Mouse (Mus musculus) stomach, postnatal 0 days (tissue): Measurements from ENCODE around the gene Ccdc154. TPM values are rescaled to one million over a fixed set of nuclear protein-coding genes. Genes with fewer than 3 reads are reported as not detected.

ENCODE experiments used
- ATAC-seq: fragments of 200-750 bp; cut with Nextera tagmentation; 2 replicates; pipeline ENCODE4 v1.8.0; 2017; ENCODE audit not compliant: low FRiP score, low TSS enrichment
- DNase-seq: peaks from one replicate; pipeline ENCODE4 v3.0.0-alpha.2; 2016; ENCODE audit warnings: low spot score
- H3K27ac ChIP-seq: fragments of 300-500 bp; sonication (generic); replicated peaks from 2 replicates; pipeline ENCODE4 v1.5.1; 2014; ENCODE audit warnings: mild to moderate bottlenecking, control low read depth
- H3K27me3 ChIP-seq: fragments of 300-500 bp; sonication (generic); 2 replicates; pipeline ENCODE4 v1.6.1; 2014; ENCODE audit warnings: low read length; ENCODE audit not compliant: control insufficient read depth, insufficient read depth
- H3K36me3 ChIP-seq: fragments of 300-500 bp; sonication (generic); 2 replicates; pipeline ENCODE4 v1.6.1; 2014; ENCODE audit warnings: low read length, mixed read lengths; ENCODE audit not compliant: control insufficient read depth, insufficient read depth
- H3K4me1 ChIP-seq: fragments of 300-500 bp; sonication (generic); replicated peaks from 2 replicates; pipeline ENCODE4 v1.6.1; 2014; ENCODE audit warnings: antibody characterized with exemption; ENCODE audit not compliant: control insufficient read depth, insufficient read depth
- H3K4me2 ChIP-seq: fragments of 300-500 bp; sonication (generic); replicated peaks from 2 replicates; pipeline ENCODE4 v1.6.1; 2014; ENCODE audit warnings: low read depth, mild to moderate bottlenecking, control low read depth, moderate library complexity
- H3K4me3 ChIP-seq: fragments of 300-500 bp; sonication (generic); 2 replicates; pipeline ENCODE4 v1.5.1; 2014; ENCODE audit warnings: low read depth, low read length, control low read depth
- H3K9ac ChIP-seq: fragments of 300-500 bp; sonication (generic); 2 replicates; pipeline ENCODE4 v1.6.1; 2014; ENCODE audit warnings: mild to moderate bottlenecking, low read length, control low read depth, mixed read lengths
- H3K9me3 ChIP-seq: fragments of 300-500 bp; sonication (generic); 2 replicates; pipeline ENCODE4 v1.6.1; 2016; ENCODE audit warnings: low read length; ENCODE audit not compliant: control insufficient read depth
- CTCF ChIP-seq: IDR thresholded peaks from 2 replicates; pipeline ENCODE4 v1.5.1; 2016; ENCODE audit warnings: antibody characterized with exemption, low read depth, mild to moderate bottlenecking, moderate library complexity
- EP300 ChIP-seq: optimal IDR thresholded peaks from 2 replicates; pipeline ENCODE3; 2016; ENCODE audit warnings: antibody characterized with exemption
- WGBS: fragments of 180-500 bp; shearing (Covaris S2); extraction: QIAGEN DNeasy Blood & Tissue Kit; methylation state at CpG from one replicate; pipeline ENCODE4 v1.1.7; 2014; 5-methylcytosine and 5-hydroxymethylcytosine counted together
- polyA plus RNA-seq: library from polyadenylated mRNA; unstranded; fragments of >200 nt; fragmentation: Nextera tagmentation; extraction: Ambion mirVana; gene quantifications from 2 replicates; pipeline ENCODE4 v1.2.1, GENCODE M21; 2015

Ccdc154 gene
- polyA plus RNA-seq, 1 experiment from 2014 or later, result 0.84 TPM

DNA sequence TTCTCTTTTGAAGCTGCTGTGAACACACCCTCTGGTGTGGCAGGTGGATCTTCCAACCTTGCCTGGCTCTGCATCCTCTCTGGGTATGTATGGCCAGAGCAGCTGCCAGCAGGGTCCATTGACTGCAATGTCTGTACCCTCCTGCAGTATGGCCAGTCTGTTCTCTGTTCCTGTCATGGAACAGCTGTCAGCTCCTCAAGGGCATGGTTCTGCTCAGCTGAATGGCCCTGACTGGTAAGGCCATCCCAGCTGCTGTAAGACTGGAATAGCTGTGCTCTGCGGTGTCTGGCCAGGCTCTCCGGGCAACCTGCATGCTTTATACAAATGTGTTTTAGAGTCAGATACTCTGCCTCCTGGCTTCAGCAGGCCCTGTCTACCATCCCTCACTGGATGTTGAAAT lies 7.4 kb downstream of the Ccdc154 start:
- Histone ChIP-seq H3K4me2 (no peak overlapping the region), H3K27me3 (no peaks in the 10 kb centered on the region), H3K36me3 (no peaks in the 10 kb centered on the region), H3K4me3 (no peak overlapping the region), H3K9ac (no peak overlapping the region), H3K27ac (no peak overlapping the region), H3K9me3 (no peaks in the 10 kb centered on the region), H3K4me1 (no peaks in the 10 kb centered on the region)
- no peak for ATAC-seq
- no peak for TF ChIP-seq CTCF
- TF ChIP-seq EP300, result no peak
- WGBS, result 91% methylated on average over 2 of the region's 2 CpGs
- no peak for DNase-seq

DNA sequence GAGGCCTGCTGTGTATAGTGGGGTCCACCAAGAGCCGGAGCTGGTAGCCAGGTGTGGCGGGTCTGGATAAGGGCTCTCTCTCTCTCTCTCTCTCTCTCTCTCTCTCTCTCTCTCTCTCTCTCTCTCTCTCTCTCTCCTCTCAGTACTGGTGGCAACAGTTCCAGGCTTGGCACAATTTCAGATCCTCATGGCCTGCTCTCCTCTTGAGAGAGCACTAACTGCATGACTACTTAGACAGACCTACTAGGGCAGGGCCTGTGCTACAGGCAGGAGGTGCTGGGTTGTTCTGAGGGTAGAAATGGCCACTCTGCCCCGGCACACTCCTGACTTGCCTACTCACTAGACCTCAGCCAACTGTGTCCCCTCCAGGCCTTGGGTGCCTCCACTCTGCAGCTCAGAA lies 10.3 kb downstream of the Ccdc154 start:
- Histone ChIP-seq H3K4me2 (no peak overlapping the region), H3K27me3 (no peaks in the 10 kb centered on the region), H3K4me1 (no peaks in the 10 kb centered on the region), H3K9ac (no peak overlapping the region), H3K27ac (no peak overlapping the region), H3K9me3 (no peaks in the 10 kb centered on the region), H3K36me3 (no peaks in the 10 kb centered on the region), H3K4me3 (no peak overlapping the region)
- ATAC-seq, result no peak
- TF ChIP-seq CTCF (no peak), EP300 (no peak)
- 88% methylated on average over 3 of the region's 3 CpGs for WGBS
- DNase-seq, result no peak

DNA sequence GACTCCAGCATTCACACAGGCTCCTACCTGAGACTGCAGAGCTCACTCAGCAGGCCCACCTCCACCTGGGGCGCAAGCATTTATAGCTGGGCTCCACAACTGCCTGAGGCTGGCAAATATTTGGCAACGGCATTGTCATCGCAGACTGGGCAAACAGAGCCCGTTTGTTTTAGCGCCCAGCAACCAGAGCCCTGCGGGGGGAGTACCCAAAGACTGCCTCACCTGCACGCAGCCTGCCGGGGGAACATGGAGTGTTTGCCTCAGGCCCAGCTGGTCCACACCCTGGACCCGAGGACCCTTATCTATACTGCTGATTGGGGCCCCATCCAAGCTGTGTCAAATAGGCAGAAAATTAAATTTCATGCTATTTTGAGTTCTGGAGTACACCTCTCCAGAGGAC lies 13.2 kb downstream of the Ccdc154 start, which contains the start of gene Gm38655:
Gm38655 (minus strand) TSS at position 61 of the 400 bp plus-strand sequence.
- TF ChIP-seq EP300 (no peak), CTCF (no peak)
- Histone ChIP-seq H3K4me1 (no peaks in the 10 kb centered on the region), H3K27me3 (no peaks in the 10 kb centered on the region), H3K36me3 (no peaks in the 10 kb centered on the region), H3K9me3 (no peaks in the 10 kb centered on the region), H3K27ac (peak within 1 kb of the TSS; percentile 58; the same call in 1 of the 2 replicates), H3K4me2 (peak within 1 kb of the TSS; percentile 37), H3K9ac (peak within 1 kb of the TSS; percentile 13; the same call in 1 of the 2 replicates), H3K4me3 (no peak within 1 kb of the TSS)
- WGBS, result 55% methylated on average over 9 of the region's 9 CpGs
- DNase-seq (peak; percentile 90), ATAC-seq (peak; percentile 86)

DNA sequence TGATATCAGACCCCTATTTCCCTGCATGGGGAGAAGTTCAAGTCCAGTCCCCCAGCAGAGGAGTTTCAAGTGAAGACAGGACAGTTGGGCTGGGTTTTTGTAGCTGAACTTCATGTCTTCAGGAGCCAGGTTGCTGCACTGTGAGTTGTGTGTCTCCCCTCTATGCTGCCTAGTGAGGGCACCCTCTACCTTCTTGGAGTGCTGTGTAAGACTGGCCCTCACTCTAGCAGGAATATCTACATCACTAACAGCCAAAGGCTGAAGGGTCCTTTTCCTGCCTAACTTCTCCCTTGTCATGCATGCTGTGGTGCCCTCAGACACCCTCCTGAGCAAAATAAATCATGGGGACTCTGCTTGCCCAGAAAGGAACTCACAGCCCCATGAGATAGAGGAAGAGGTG lies 21.0 kb downstream of the Ccdc154 start:
- TF ChIP-seq EP300, result no peak
- peak; percentile 28; the same call in 1 of the 2 replicates for TF ChIP-seq CTCF
- H3K27me3 ChIP-seq, result no peaks in the 10 kb centered on the region
- H3K9ac ChIP-seq, result no peak overlapping the region
- H3K27ac ChIP-seq, result no peak overlapping the region
- peak overlapping the region; percentile 67 for H3K4me2 ChIP-seq
- ATAC-seq (no peak), DNase-seq (no peak)
- H3K9me3 ChIP-seq, result no peaks in the 10 kb centered on the region
- no peaks in the 10 kb centered on the region for H3K4me1 ChIP-seq
- peak overlapping the region; percentile 89; the same call in 1 of the 2 replicates for H3K4me3 ChIP-seq
- H3K36me3 ChIP-seq, result no peaks in the 10 kb centered on the region

DNA sequence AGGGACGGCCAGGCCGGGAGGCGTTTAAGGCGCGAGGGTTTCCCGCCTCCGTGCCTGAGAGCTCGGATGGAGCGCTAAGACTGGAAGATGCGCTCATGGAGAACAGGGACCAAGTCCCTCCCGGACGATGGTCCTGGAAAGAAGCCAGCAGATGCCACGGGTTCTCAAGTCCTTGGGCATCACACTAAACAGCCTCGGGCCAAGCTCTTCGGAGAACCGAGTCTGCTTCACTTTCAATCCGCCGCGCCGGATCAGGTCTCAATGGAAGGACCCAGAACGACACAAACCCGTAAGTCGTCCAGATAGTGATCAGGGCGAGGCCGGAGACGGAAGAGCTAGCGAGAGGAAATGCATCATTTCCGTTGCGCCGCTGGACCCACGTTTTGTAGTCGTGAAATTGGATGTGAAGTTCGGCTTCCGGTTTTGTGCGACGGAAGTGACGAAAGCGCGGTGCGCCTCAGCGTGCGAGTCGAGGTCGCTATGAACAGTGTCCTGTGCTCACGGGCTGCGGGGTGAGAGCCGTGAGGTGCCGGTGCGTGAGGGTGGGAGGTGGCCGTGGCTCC lies 21.9 kb downstream of the Ccdc154 start, which contains the start of gene BC003965:
BC003965 (plus strand) TSS at position 426 of the 563 bp plus-strand sequence.
- H3K27me3 ChIP-seq, result no peaks in the 10 kb centered on the region
- TF ChIP-seq CTCF (no peak), EP300 (no peak)
- no peaks in the 10 kb centered on the region for H3K4me1 ChIP-seq
- H3K9ac ChIP-seq, result peak within 1 kb of the TSS; percentile 85
- H3K27ac ChIP-seq, result peak within 1 kb of the TSS; percentile 94
- H3K36me3 ChIP-seq, result no peaks in the 10 kb centered on the region
- ATAC-seq (peak; percentile 92), DNase-seq (peak; percentile 98)
- no peaks in the 10 kb centered on the region for H3K9me3 ChIP-seq
- under 1% methylated on average over 50 of the region's 50 CpGs for WGBS
- H3K4me3 ChIP-seq, result peak within 1 kb of the TSS; percentile 89
- peak within 1 kb of the TSS; percentile 99 for H3K4me2 ChIP-seq

DNA sequence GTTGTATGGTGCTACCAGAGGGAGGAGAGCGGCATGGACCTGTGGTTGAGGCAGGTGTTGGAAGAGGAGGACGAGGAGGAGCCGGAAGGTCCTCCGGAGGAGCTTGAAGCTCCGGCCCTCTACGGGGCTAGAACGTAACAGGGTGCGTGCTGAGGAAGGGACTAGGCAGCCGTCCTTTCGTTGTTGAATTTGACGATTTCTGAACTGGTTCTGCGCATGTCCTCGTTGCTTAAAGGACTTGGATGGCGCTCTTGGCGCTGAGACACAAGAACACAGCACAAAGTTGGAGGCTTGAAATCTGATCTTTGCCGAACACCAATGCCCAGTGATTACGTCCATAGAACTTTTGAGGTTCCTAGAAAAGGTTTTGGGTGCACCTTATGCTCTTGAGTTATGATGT lies 22.7 kb downstream of the Ccdc154 start:
- DNase-seq (no peak), ATAC-seq (peak; percentile 19; the same call in 1 of the 2 replicates)
- Histone ChIP-seq H3K4me1 (peaks cover 2% of the 10 kb centered on the region; the same call in 1 of the 2 replicates), H3K4me3 (peak overlapping the region; percentile 89), H3K27ac (peak overlapping the region; percentile 94), H3K27me3 (no peaks in the 10 kb centered on the region), H3K9ac (peak overlapping the region; percentile 85), H3K4me2 (peak overlapping the region; percentile 99), H3K36me3 (no peaks in the 10 kb centered on the region), H3K9me3 (no peaks in the 10 kb centered on the region)
- no peak for TF ChIP-seq CTCF
- TF ChIP-seq EP300, result no peak
- WGBS, result 8% methylated on average over 17 of the region's 17 CpGs
